Mouse (Mus musculus) CH12.LX (cell line): Measurements from ENCODE around the gene Slc4a4. TPM values are rescaled to one million over a fixed set of nuclear protein-coding genes. Genes with fewer than 3 reads are reported as not detected.

Source experiments
- DNase-seq: peaks from one replicate; pipeline ENCODE4 v3.0.0-alpha.2; 2013; ENCODE audit errors: extremely low read depth
- H3K27ac ChIP-seq: 2 replicates; pipeline ENCODE4 v1.5.1; 2012; ENCODE audit warnings: low read depth, mild to moderate bottlenecking, control low read depth, moderate library complexity; ENCODE audit not compliant: insufficient read depth
- H3K27me3 ChIP-seq: replicated peaks from 2 replicates; pipeline ENCODE3; 2012; ENCODE audit warnings: inconsistent platforms
- H3K36me3 ChIP-seq, 2 experiments: replicated peaks in 1 of 2; 2 replicates each; pipeline versions ENCODE3 to v1.6.1; 2012; ENCODE audit warnings: inconsistent platforms in 1 of 2, low read length in 1 of 2, mild to moderate bottlenecking in 1 of 2, mixed read lengths in 1 of 2, moderate library complexity in 1 of 2; ENCODE audit not compliant: control insufficient read depth in 1 of 2, insufficient read depth in 1 of 2
- H3K4me1 ChIP-seq, 2 experiments: 2 replicates each; pipeline ENCODE4 v1.6.1; 2012; ENCODE audit warnings: inconsistent platforms in 1 of 2, moderate library complexity in 1 of 2; ENCODE audit not compliant: insufficient read depth in 2 of 2, control insufficient read depth in 1 of 2
- H3K4me2 ChIP-seq: 2 replicates; pipeline ENCODE4 v1.6.1; 2012; ENCODE audit warnings: low read depth, mild to moderate bottlenecking, control low read depth; ENCODE audit not compliant: poor library complexity, insufficient read depth, severe bottlenecking
- H3K4me3 ChIP-seq, 3 experiments: fragments of 150-350 bp in 1 of 3; sonication (generic) in 1 of 3; replicated peaks in 1 of 3; 2 replicates each; pipeline versions ENCODE3 to v1.5.1; 2011 to 2012; ENCODE audit warnings: low read depth in 2 of 3, low read length in 2 of 3, mild to moderate bottlenecking in 2 of 3, moderate library complexity in 2 of 3, control low read depth in 1 of 3, improper control_type of control experiment in 1 of 3, inconsistent platforms in 1 of 3, mixed read lengths in 1 of 3; ENCODE audit not compliant: poor library complexity in 1 of 3
- H3K79me2 ChIP-seq: replicated peaks from 2 replicates; pipeline ENCODE4 v1.6.1; 2012; ENCODE audit warnings: mild to moderate bottlenecking, moderate library complexity; ENCODE audit not compliant: control insufficient read depth, poor library complexity, insufficient read depth, severe bottlenecking; ENCODE audit errors: extremely low read depth
- H3K9ac ChIP-seq: 2 replicates; pipeline ENCODE4 v1.6.1; 2012; ENCODE audit warnings: low read depth, mild to moderate bottlenecking, control low read depth, moderate library complexity; ENCODE audit not compliant: insufficient read depth
- H3K9me3 ChIP-seq: replicated peaks from 2 replicates; pipeline ENCODE3; 2012; ENCODE audit warnings: low read length, inconsistent platforms, mixed read lengths
- CHD1 ChIP-seq: IDR thresholded peaks from 2 replicates; pipeline ENCODE4 v1.6.1; 2012; ENCODE audit warnings: low read depth, low read length, improper control_type of control experiment, inconsistent platforms
- CHD2 ChIP-seq: IDR thresholded peaks from 2 replicates; pipeline ENCODE4 v1.6.1; 2011; ENCODE audit warnings: low read length, improper control_type of control experiment
- CTCF ChIP-seq, 2 experiments: IDR thresholded peaks in 1 of 2; conservative IDR thresholded peaks in 1 of 2; 2 replicates each; pipeline ENCODE4 v1.5.1; 2011 to 2012; ENCODE audit warnings: low read depth in 2 of 2, low read length in 2 of 2, improper control_type of control experiment in 1 of 2, inconsistent platforms in 1 of 2, mild to moderate bottlenecking in 1 of 2, moderate library complexity in 1 of 2
- E2F4 ChIP-seq: IDR thresholded peaks from 2 replicates; pipeline ENCODE4 v1.6.1; 2011; ENCODE audit warnings: low read depth, low read length, improper control_type of control experiment; ENCODE audit not compliant: insufficient replicate concordance
- ETS1 ChIP-seq: conservative IDR thresholded peaks from 2 replicates; pipeline ENCODE4 v1.6.1; 2012; ENCODE audit warnings: low read depth, mild to moderate bottlenecking, inconsistent platforms, low read length, improper control_type of control experiment, moderate library complexity
- GABPA ChIP-seq: IDR thresholded peaks from 2 replicates; pipeline ENCODE4 v1.6.1; 2012; ENCODE audit warnings: low read depth, low read length, improper control_type of control experiment, inconsistent platforms; ENCODE audit not compliant: insufficient replicate concordance
- HCFC1 ChIP-seq: IDR thresholded peaks from 2 replicates; pipeline ENCODE4 v1.6.1; 2012; ENCODE audit warnings: low read depth, mild to moderate bottlenecking, inconsistent platforms, low read length, improper control_type of control experiment
- MAX ChIP-seq: IDR thresholded peaks from 2 replicates; pipeline ENCODE4 v1.6.1; 2011; ENCODE audit warnings: low read length, improper control_type of control experiment
- MAZ ChIP-seq: IDR thresholded peaks from 2 replicates; pipeline ENCODE4 v1.6.1; 2012; ENCODE audit warnings: low read depth, mild to moderate bottlenecking, inconsistent platforms, low read length, improper control_type of control experiment, moderate library complexity
- MXI1 ChIP-seq: IDR thresholded peaks from 2 replicates; pipeline ENCODE4 v1.6.1; 2011; ENCODE audit warnings: mild to moderate bottlenecking, low read depth, low read length, improper control_type of control experiment
- MYC ChIP-seq: IDR thresholded peaks from 2 replicates; pipeline ENCODE4 v1.6.1; 2011; ENCODE audit warnings: low read depth, mild to moderate bottlenecking, improper control_type of control experiment, low read length
- NELFE ChIP-seq: IDR thresholded peaks from 2 replicates; pipeline ENCODE4 v1.6.1; 2011; ENCODE audit warnings: low read depth, low read length, improper control_type of control experiment
- NRF1 ChIP-seq: IDR thresholded peaks from 2 replicates; pipeline ENCODE4 v1.6.1; 2014; ENCODE audit warnings: low read depth, mild to moderate bottlenecking, inconsistent platforms, low read length, improper control_type of control experiment, moderate library complexity
- PAX5 ChIP-seq: IDR thresholded peaks from 2 replicates; pipeline ENCODE4 v1.6.1; 2012; ENCODE audit warnings: low read length, inconsistent platforms, mixed read lengths
- RAD21 ChIP-seq: IDR thresholded peaks from 2 replicates; pipeline ENCODE4 v1.6.1; 2011; ENCODE audit warnings: low read depth, mild to moderate bottlenecking, low read length, improper control_type of control experiment, moderate library complexity
- SIN3A ChIP-seq: IDR thresholded peaks from 2 replicates; pipeline ENCODE4 v1.6.1; 2012; ENCODE audit warnings: low read length, improper control_type of control experiment, inconsistent platforms
- TBP ChIP-seq: conservative IDR thresholded peaks from 2 replicates; pipeline ENCODE4 v1.6.1; 2011; ENCODE audit warnings: low read depth, low read length, improper control_type of control experiment
- TCF12 ChIP-seq: IDR thresholded peaks from 2 replicates; pipeline ENCODE4 v1.6.1; 2014; ENCODE audit warnings: low read depth, mild to moderate bottlenecking, inconsistent platforms, low read length, improper control_type of control experiment
- USF1 ChIP-seq: IDR thresholded peaks from 2 replicates; pipeline ENCODE4 v1.6.1; 2014; ENCODE audit warnings: low read depth, mild to moderate bottlenecking, inconsistent platforms, low read length, improper control_type of control experiment
- USF2 ChIP-seq: conservative IDR thresholded peaks from 2 replicates; pipeline ENCODE4 v1.6.1; 2011; ENCODE audit warnings: low read depth, low read length, improper control_type of control experiment
- ZKSCAN1 ChIP-seq: IDR thresholded peaks from 2 replicates; pipeline ENCODE4 v1.6.1; 2012; ENCODE audit warnings: low read depth, inconsistent platforms, low read length, improper control_type of control experiment, borderline replicate concordance
- ZMIZ1 ChIP-seq: IDR thresholded peaks from 2 replicates; pipeline ENCODE4 v1.6.1; 2012; ENCODE audit warnings: low read depth, mild to moderate bottlenecking, inconsistent platforms, low read length, improper control_type of control experiment
- ZNF384 ChIP-seq: IDR thresholded peaks from 2 replicates; pipeline ENCODE4 v1.6.1; 2012; ENCODE audit warnings: low read depth, low read length, improper control_type of control experiment, inconsistent platforms
- dilution Hi-C: fragments of 300-500 bp; cut with MboI; formaldehyde crosslinking; loops from 2 replicates; pipeline ENCODE4 v1.14.3; 2020; ENCODE audit warnings: low sequenced_read_pairs; ENCODE audit not compliant: extremely low pct_unique_long_range_greater_than_20kb, extremely low pct_ligation_motif_present
- in situ Hi-C: fragments of 300-500 bp; cut with MboI; formaldehyde crosslinking; loops from 3 replicates; pipeline ENCODE4 v1.14.3; 2019; ENCODE audit warnings: low sequenced_read_pairs, low pct_ligation_motif_present, low pct_unique_long_range_greater_than_20kb, mixed read lengths
- polyA plus RNA-seq: library from polyadenylated mRNA; unstranded; fragments of >175 nt; gene quantifications from 2 replicates; pipeline ENCODE4 v1.2.1, GENCODE M21; 2012; ENCODE audit warnings: low read depth; ENCODE audit not compliant: insufficient read length
- total RNA-seq, 2 experiments: library from RNA; depleted of rRNA; stranded (reverse); fragments of 300-350 nt in 1 of 2; fragments of >200 nt in 1 of 2; gene quantifications; 2 replicates each; pipeline ENCODE4 v1.2.3; 2012 to 2014

Gene Slc4a4
- total and polyA plus RNA-seq, 3 experiments, result not detected

DNA sequence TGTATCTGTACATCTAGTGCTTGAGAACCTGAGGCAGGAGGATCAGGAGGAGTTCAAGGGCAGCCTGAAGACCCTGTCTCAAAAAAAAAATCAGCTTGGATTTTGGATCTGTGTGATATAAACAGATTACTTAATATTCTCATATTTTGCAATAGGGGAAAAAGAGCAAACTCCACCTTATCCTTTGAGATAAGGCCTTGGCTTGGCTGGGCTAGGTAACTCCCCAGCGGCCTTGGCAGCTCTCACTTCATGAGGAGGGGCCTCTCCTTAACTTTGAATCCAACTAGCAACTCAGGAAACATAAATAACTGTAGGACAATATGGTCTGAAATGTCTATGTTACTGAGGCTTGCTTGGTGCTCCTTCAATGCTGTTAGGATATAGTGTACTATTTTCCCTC is 51.6 kb downstream of the Slc4a4 start:
- no peaks in the 10 kb centered on the region for H3K79me2 ChIP-seq
- H3K4me2 ChIP-seq, result no peak overlapping the region
- no peak for TF ChIP-seq NRF1
- TF ChIP-seq PAX5, result no peak
- no peak for TF ChIP-seq USF1
- no peak for TF ChIP-seq USF2
- TF ChIP-seq MAX, result no peak
- TF ChIP-seq ZKSCAN1, result no peak
- TF ChIP-seq GABPA, result no peak
- no peak for TF ChIP-seq TCF12
- TF ChIP-seq HCFC1, result no peak
- TF ChIP-seq CHD2, result no peak
- no peak for TF ChIP-seq MXI1
- no peak for TF ChIP-seq CHD1
- TF ChIP-seq ZNF384, result no peak
- no peak for TF ChIP-seq MAZ
- no peak for TF ChIP-seq E2F4
- H3K27me3 ChIP-seq, result no peaks in the 10 kb centered on the region
- H3K9me3 ChIP-seq, result no peaks in the 10 kb centered on the region
- dilution Hi-C loops, result no loop called here
- no peaks in the 10 kb centered on the region for H3K4me1 ChIP-seq
- H3K27ac ChIP-seq, result no peak overlapping the region
- H3K4me3 ChIP-seq, result no peak overlapping the region
- H3K9ac ChIP-seq, result no peak overlapping the region
- in situ Hi-C loops, result no loop called here
- no peaks in the 10 kb centered on the region for H3K36me3 ChIP-seq
- DNase-seq, result no peak

DNA sequence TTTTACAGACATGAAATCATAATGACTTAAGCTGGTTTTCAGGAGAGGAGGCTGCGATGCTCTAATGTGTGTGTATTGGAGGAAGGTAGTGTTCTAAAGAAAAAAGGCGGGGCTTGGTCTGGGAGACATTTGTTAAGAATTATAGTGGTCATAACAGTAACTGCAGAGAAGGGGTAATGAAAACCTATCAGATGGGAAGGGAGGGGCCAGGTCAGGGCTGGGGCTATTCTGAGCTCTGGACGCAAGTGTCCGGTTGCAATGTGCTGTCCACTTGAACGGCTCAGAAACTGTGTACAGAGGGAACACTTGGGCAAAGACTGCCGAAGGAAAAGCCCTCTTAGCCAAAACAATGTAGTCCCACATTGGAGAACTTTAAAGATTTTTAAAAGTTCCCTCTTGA is 52.5 kb downstream of the Slc4a4 start:
- H3K4me1 ChIP-seq, result no peaks in the 10 kb centered on the region
- dilution Hi-C loops, result no loop called here
- H3K79me2 ChIP-seq, result no peaks in the 10 kb centered on the region
- no peaks in the 10 kb centered on the region for H3K9me3 ChIP-seq
- no peak overlapping the region for H3K27ac ChIP-seq
- H3K9ac ChIP-seq, result no peak overlapping the region
- in situ Hi-C loops, result no loop called here
- TF ChIP-seq RAD21, result no peak
- TF ChIP-seq MXI1, result no peak
- no peak for TF ChIP-seq CTCF (conservative IDR thresholded peaks at IDR 0.05 in 1 of 2, IDR thresholded peaks at IDR 0.05 in 1 of 2; ENCODE audit: low read depth in 2 of 2, low read length in 2 of 2)
- no peak for TF ChIP-seq MYC
- no peak for TF ChIP-seq TBP
- TF ChIP-seq NELFE, result no peak
- TF ChIP-seq HCFC1, result no peak
- TF ChIP-seq ETS1, result no peak
- no peak for TF ChIP-seq NRF1
- no peak for TF ChIP-seq ZMIZ1
- no peak for TF ChIP-seq SIN3A
- H3K4me3 ChIP-seq, result no peak overlapping the region
- no peaks in the 10 kb centered on the region for H3K27me3 ChIP-seq
- no peaks in the 10 kb centered on the region for H3K36me3 ChIP-seq
- H3K4me2 ChIP-seq, result no peak overlapping the region
- no peak for DNase-seq
